Mouse (Mus musculus) cerebellum, postnatal 14 days (tissue): Measurements from ENCODE around the gene Sel1l.

Experiments used
- DNase-seq, 2 experiments: peaks; one replicate each; pipeline ENCODE4 v3.0.0; 2021; ENCODE audit warnings: mixed read lengths in 2 of 2

The Sel1l gene

GRCm38 (mm10) chr12:91778211-91779003, 70.5 kb downstream of the Sel1l start:
- DNase-seq, result peak; percentile 66 to 72

DNA sequence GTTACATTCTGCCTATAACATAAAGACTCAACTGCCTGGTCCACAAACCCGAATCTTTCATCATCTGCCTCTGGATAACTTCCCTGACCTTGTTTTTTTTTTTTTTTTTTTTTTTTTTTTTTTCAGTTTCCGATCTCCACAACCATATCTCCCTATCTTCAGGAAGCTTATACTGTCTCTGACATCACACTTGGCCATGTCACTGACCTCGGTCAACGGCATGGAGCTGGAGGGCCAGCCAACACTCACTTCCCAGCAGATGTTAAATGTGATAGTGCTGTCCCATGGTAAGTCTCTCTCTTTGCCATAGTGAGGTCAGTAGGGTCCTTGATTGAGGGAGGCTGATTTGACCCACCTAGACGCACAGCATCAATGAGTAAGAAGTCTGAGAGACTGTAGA, 72.6 kb downstream of the Sel1l start:
- no peak for DNase-seq

- no peak for DNase-seq
Observed at GRCm38 (mm10) chr12:91774811-91775284, 74.1 kb downstream of the Sel1l start.

- no peak for DNase-seq
Observed at GRCm38 (mm10) chr12:91768871-91769270, 80.1 kb downstream of the Sel1l start.

DNA sequence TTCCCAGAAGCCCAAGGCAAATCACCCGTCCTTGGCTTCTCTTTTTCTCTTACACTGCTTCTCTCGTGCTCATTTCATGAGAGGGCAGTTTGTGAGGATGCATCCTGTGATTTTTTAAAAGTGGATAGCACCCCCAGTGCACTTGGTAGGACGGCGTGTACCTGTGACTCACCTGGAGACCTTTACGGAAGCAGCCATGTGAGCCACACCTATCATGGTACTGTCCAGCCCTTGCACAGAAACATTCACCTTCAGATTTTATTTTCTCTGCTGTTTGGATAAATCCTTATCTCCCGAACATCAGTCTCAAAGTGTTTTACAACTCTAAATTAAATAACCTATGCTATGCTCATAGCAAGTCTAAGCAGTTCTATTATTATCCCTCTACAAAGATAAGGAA, 80.8 kb downstream of the Sel1l start:
- DNase-seq, result no peak

- peak; percentile 27 to 51 for DNase-seq
Observed at GRCm38 (mm10) chr12:91766338-91767107, 82.4 kb downstream of the Sel1l start.

DNA sequence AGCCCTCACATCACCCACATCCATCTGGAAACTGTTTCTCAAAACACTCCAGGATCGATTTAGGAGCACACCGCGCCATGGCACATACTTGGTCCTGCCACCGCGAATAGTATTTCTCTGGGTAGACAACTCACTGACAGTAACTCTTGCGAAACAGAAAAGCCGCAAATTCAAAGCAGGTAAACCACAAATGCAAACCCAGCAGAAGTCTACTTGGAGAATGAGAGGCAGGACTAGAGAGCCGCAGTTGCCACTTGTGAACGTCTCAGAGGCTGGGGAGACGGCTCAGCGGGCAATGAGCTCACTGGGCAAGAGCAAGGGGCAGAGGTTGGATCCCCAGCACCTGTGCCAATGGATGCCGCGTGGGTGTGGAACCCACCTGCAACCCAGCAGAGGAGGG, 83.5 kb downstream of the Sel1l start:
- no peak for DNase-seq

- no peak for DNase-seq
Observed at GRCm38 (mm10) chr12:91765054-91765453, 83.9 kb downstream of the Sel1l start.

GRCm38 (mm10) chr12:91764471-91764870, 84.5 kb downstream of the Sel1l start:
- peak; percentile 43 to 50 for DNase-seq

DNA sequence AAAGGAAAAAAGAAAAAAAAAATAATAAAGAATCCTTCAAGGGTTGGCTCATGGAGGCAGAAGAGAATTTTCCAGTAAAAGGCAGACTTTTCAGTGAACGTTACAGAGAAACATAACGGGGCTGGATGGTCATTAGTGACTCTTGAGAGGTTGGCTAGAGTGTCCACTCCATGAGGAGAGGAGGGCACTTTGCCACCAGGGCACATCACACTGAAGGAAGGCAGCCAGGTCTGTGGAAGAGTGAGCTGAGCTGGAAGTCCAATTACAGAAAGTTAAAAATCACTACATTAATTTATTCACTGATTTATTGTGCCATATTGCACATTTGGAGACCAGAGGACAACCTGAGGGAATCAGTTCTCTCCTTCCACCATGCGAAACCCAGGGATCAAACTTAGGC, 89.1 kb downstream of the Sel1l start:
- peak; percentile 72 to 74 for DNase-seq

GRCm38 (mm10) chr12:91757854-91758562, 90.9 kb downstream of the Sel1l start:
- no peak for DNase-seq

DNA sequence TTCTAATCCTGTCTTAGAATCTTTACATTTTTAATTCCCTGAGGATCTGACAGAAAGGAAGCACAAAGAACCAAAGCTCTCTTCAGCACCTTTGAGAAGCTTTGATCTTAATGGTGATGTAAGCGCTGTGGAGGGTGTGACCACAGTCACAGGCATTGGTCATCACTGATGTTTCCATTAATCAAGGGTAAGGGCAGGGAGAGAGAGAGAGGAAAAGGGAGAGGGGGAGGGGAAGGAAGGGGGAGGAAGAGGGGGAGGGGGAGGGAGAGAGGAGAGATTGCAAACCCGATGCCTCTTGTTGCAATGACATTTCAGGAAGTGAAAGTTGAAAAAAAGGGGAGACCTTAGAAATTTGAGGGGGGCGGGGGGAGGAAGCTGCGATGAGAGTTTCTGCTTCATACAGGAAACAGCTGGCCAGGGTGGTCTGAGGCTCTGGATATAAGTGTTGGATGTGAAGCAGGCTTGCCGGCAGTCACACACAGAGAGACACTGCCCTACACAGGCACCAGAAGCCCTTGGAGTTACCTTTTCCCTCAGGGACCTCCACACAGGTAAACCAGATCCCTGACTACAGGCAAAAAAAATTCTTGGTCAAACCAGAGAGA, 92.3 kb downstream of the Sel1l start:
- no peak for DNase-seq
